Mouse (Mus musculus): ENCODE results near the gene Chst15.

Chst15 gene

GRCm38 (mm10) chr7:132336781-132337180 is 19.8 kb upstream of the Chst15 start:
- peak; percentile 37 for DNase-seq (ENCODE audit: low read depth, low spot score)

GRCm38 (mm10) chr7:132335367-132335766 is 18.3 kb upstream of the Chst15 start:
- DNase-seq (ENCODE audit: low read depth, low spot score) = peak; percentile 62

DNA sequence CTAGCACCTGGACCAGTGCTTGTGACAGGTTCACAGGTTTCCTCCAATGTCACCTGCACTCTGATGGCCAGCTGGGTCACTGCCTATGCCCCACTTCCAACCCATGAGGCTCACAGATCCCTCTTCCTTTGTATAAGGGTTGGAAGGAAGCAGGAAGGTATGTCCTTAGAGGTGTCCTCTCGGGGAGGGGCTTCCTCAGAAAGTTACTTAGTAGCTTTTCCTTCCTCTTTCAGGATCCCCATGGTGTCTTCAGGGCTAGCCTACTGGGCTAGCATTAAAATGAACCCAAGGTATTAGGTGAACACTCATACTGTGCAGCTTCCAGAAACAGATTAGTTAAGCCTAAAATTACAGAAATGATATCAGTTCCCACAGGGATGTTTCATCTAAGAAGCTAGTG is 16.1 kb upstream of the Chst15 start:
- no peak for DNase-seq (ENCODE audit: low read depth, low spot score)

DNA sequence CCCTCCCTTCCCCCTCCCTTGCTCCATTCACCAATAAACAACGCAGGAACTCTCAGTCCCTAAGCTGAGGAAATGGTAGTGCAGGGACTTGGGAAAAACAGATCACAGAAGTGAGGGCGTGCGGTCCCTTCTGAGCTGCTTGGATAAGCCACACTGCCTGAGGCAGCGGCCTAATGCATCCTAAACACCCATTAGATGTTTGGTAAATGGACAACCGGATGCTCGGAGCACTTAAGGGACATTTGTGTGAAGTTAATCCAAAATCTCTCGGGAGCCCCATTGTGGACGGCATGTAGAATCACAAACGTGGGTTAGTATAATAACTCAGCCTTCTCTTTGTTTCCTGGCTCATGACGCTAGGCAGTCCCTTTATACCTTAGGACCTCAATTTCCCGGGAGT is 15.1 kb upstream of the Chst15 start:
- no peak for DNase-seq (ENCODE audit: low read depth, low spot score)

- no peak for DNase-seq (ENCODE audit: low read depth, low spot score)
Observed at GRCm38 (mm10) chr7:132330179-132330578, 13.2 kb upstream of the Chst15 start.

DNA sequence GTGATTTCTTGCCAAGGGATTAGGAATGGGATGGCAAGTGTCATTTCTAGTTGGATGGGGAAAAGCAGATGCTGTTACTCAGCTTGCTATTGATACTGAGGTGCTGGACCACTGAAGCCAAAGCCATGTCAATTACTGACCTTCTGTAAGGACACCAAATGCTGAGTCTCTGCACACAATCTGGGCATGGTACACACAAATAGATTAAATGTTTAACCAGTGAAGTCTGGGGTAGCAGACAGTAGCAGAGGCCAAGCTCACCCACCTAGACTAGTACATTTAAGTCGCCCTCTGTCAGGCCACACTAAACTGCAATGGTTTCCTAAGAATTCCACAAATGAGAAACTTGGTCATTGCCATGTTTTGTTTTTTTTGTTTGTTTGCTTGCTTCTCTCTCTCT is 11.6 kb upstream of the Chst15 start:
- DNase-seq (ENCODE audit: low read depth, low spot score) = no peak

DNA sequence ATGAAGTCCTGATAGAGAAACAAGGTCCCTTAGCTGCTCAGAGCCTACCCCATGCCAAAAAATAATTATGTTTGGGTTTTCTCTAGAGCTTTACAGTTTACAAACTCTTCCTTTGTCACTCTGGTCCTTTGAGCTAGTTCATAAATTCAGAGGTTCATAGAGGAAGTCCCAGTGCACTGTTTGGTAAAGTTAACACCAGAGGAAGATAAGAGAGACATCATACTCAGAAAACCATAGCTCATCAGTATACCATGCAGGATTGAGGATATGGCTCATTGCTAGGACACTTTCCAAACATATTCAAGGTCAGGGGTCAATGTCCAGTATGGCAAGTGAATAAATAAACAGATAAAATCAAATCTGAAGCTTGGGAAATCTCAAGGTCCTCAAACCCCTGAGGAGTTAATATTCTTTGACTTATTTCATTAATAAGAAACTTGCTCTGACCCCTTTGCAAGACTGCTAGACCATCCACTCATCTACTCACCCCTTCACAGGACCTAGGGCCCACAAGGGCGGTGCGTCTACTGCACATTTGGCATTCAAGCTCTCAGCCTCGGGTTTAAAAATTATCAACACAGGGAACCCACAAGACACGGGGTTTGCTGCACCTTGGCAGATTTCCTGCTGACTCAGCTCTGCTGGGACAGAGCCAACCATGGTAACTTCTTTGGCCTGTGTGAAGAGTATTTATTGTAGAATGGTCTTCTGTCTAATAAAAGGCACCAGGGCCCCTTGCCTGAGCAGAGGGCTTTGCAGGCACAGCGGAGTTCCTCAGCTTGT is 8.7 kb upstream of the Chst15 start:
- DNase-seq (ENCODE audit: low read depth, low spot score) = no peak

GRCm38 (mm10) chr7:132323430-132323829 is 6.4 kb upstream of the Chst15 start:
- DNase-seq (ENCODE audit: low read depth, low spot score) = no peak

DNA sequence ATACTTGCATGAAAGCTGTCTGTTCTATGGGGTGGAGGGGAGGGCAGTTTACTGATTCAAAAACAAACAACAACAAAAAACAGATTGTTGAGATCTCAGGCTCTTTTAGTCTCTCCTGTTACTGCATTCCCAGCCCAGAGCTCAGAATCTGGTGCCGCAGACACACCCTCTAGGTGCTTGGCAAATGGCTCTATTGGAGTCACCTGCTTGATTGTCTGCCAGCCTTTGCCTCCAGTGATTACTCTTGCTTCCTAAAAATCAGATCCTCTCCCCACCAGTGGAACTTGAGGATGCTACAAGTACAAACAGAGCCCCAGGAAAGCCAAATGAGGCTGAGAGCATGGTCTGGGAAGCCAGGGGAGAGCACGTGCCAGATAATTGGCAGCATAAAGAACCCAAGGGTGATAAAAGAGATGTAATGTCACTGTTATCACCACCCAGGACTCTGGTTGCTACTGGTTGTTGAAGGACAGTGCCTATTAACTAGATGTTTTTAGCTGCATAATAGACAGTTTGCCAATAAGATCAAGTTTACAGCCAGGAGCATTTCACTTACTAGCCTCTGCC is 4.4 kb upstream of the Chst15 start:
- DNase-seq (ENCODE audit: low read depth, low spot score) = no peak

- DNase-seq (ENCODE audit: low read depth, low spot score) = peak; percentile 84
Observed at GRCm38 (mm10) chr7:132316101-132317035, 660 bp downstream of the Chst15 start.

DNA sequence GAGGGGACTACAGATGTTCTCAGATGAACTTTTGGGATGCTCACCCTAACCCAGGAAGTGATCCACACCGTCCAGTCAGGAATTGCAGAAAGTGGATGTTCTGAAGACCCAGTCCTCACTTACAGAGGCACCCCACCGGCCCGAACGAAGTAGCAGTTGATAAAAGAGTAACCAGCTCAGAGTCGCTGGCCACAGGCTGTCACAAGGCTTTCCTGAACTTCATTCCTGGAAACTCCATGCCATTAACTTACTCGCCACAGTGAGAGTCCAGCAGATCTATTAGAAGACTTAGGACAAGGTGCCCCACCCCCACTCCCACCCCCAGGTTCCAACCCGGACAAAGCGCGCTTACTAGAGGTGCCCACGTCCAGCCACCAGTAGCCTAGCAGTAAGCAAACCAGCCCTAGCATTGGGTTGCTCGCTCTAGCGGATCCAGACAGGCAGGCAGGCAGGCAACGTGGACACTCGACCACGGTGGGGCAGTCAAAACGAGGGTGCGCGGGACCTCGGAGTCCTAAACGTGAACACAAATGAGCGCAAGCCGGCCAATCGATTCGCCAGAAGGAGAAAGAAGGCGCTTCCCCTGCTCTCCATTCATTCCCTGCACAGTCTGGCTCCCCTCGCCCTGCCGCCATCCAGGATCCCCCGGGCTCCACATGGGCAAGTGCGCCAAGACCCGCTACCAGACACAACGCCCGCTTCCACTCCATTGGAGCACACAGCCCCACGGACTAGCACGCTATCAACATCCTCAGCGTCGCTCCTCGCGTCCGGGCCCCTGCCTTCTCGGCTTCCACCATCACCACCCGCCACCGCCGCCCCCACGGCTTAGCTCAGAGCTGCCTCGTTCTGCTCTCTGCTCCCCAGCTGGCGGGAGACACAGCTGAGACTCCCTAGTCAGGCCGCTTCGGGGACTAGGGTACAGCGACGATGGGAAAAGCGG is 1.6 kb downstream of the Chst15 start:
- peak; percentile 61 for DNase-seq (ENCODE audit: low read depth, low spot score)

DNA sequence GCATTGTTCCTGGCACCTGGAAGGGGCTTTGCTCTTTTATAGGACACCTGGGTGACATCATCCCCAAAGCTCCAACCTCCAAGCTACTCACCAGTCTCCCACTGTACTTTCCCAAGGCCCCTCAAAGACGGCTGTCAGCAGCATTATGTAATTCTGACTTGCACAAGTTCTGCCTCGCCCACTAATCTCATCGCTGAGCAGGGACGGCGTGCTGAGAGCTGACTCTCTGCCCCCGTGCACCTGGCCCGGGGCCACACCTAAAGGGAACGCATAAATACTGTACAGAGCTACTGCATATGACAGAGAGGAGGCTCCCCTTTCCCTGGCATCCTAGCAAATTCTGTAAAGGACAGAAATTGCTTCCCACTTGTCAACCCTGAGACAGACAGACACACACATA is 4.6 kb downstream of the Chst15 start:
- DNase-seq (ENCODE audit: low read depth, low spot score) = no peak

DNA sequence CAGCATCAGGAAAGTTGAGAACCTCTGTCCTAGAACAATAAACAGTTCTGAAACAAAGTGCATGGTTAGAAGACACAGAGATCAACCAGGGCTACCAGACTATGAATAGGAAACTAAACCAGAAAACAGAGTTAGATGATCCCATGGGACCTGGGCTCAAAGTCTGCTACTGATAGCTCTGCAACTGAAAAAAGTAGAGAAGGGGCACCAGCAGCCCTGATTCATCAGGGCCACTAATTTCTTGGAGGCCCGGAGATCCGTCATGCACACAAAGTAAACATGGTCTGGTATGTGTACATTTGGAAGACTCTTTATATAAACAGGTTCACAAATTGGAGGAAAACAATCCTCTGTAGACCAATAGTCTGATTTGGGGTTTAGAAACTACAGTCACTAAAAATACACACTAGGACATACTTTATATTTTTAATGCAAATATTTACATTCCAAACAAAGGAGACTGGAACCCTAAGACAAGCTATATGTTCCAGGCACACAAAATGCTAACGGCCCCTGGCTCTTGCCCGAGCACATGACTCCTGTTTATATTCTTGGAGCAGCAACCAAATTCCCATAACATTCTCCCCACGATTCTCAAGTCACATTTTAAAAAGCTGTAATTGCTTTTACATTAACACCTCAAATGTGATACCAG is 8.4 kb downstream of the Chst15 start:
- DNase-seq (ENCODE audit: low read depth, low spot score) = no peak

GRCm38 (mm10) chr7:132307722-132308271 is 9.2 kb downstream of the Chst15 start:
- DNase-seq (ENCODE audit: low read depth, low spot score) = no peak

DNA sequence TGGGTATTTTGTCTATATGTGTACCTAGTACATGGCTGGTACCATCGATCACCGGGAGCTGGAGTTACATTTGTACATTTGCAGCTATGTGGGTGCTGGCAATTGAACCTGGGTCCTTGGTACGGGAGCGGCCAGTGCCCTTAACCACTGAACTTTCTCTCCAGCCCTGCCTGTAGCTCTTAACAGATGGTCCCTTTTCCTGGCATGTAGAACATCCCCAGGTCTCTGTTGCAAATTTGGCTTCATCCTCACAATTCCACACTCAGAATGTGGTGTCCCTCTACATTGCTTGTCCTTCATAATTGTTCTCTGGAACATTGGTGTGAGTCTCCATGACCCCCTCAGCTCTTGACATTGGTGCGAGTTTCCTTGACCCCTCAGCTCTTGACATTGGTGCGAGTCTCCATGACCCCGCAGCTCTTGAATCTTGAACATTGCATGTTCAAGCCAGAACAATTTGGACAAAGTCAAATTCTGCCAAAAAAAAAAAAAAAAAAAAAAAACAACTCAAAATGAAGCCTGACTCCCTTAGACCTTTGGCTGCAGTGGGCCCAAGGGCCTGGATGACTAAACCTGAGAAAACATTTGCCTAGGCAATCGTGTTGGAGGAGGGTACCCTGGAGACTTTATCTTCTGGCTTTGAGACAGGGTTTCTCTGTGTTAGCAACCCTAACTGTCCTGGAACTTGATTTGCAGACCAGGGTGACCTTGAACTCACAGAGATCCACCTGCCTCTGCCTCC is 10.2 kb downstream of the Chst15 start:
- no peak for DNase-seq (ENCODE audit: low read depth, low spot score)

DNA sequence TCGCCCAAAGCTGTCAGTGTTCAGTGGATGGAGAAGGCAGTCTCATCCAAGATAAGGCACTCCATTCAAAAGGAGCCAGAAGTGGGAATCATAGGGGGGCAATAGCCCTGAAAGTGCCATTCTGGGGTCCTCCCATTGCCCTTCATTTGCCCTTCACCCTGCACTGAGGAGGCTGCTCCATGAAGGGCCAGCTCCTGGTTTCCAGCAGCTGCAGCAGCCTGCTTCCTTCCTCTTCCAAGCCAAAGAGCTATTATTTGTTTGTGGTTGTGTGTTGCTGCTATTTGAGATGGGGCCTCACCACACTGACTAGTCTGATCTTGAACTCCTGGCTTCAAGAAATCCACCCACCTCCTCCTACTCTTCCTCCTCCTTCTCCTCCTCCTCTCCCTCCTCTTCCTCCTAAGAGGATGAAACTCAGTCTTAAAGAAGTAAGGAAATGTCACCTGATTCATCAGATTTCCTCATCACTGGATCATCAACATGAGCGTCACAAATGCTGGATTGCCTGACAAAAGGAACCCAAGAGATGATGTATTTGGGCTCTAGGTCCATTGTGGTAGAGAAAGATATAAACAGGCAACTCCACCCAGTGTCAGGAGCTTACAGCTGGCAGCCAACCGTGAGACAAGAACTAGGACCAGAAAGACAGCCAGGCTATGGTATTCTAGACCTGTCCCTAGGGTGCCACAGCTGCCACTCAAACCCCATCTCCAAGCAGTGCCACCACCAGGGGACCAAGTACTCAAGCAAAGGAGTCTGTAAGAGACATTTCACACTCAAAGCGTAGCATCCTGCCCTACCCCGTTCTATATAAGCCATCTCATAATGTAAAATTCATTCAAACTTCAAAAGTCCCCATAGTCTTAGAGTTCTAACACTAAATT is 11.3 kb downstream of the Chst15 start:
- no peak for DNase-seq (ENCODE audit: low read depth, low spot score)

GRCm38 (mm10) chr7:132304424-132305085 is 12.5 kb downstream of the Chst15 start:
- peak; percentile 17 for DNase-seq (ENCODE audit: low read depth, low spot score)

DNA sequence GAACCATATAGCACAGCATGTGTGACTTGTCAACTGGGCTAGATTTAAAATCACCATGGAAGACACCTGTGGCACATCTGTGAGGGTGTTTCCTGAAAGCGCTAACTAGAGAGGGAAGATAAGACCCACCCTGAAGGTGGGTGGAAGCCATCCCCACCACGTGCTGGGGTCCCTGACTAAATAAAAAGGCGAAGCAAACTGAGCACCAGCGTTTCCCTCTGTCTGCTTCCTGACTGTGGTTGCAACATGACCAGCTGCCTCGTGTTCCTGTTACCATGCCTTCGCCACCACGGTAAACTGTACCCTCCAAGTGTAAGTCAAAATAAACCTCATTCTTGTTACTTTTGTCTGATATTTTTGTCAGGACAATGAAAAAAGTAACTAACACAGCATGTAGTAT is 13.0 kb downstream of the Chst15 start:
- no peak for DNase-seq (ENCODE audit: low read depth, low spot score)

All from CD4-positive helper T cell, adult 2 months (primary cell).